Mouse (Mus musculus) G1E (cell line): ENCODE measurements around the gene Myo1a.

ENCODE experiments used
- CTCF ChIP-seq: IDR thresholded peaks from 2 replicates; pipeline ENCODE4 v1.5.1; 2012; ENCODE audit warnings: low read depth, low read length, inconsistent platforms, mixed read lengths
- GATA1 ChIP-seq: IDR thresholded peaks from 2 replicates; pipeline ENCODE4 v1.6.1; 2012; ENCODE audit warnings: borderline replicate concordance, low read length, inconsistent platforms, mixed read lengths
- POLR2AphosphoS5 ChIP-seq: IDR thresholded peaks from 2 replicates; pipeline ENCODE4 v1.6.1; 2012; ENCODE audit warnings: low read depth, low read length, inconsistent platforms; ENCODE audit not compliant: insufficient replicate concordance
- TAL1 ChIP-seq: conservative IDR thresholded peaks from 2 replicates; pipeline ENCODE4 v1.6.1; 2012; ENCODE audit warnings: low read depth, low read length, inconsistent platforms, mixed read lengths

GRCm38 (mm10) chr10:127712736-127713135, 7.8 kb downstream of the Myo1a start:
- TF ChIP-seq CTCF (no peak), TAL1 (no peak), GATA1 (no peak), POLR2AphosphoS5 (no peak)
